Mouse (Mus musculus): ENCODE measurements around the gene Hnrnpab.

GRCm38 (mm10) chr11:51646245-51646644, 39.6 kb upstream of the Hnrnpab start:
- TF ChIP-seq POLR2A (IDR thresholded peaks at IDR 0.05; ENCODE audit: borderline replicate concordance, extremely low read depth, low read depth, low read length) (no peak), CTCF (IDR thresholded peaks at IDR 0.05; ENCODE audit: insufficient read depth, low read length) (no peak)
